Mouse (Mus musculus): Measurements from ENCODE around the gene Hectd4. TPM values are rescaled to one million over a fixed set of nuclear protein-coding genes. Genes with fewer than 3 reads are reported as not detected.

Hectd4 gene
- polyA plus RNA-seq, 1 experiment from 2014 or later, result 3.1 TPM

GRCm38 (mm10) chr5:121239846-121240245 lies 19.8 kb downstream of the Hectd4 start:
- Histone ChIP-seq H3K4me3 (ENCODE audit: low read length) (no peak overlapping the region), H3K4me1 (ENCODE audit: control insufficient read depth, insufficient read depth, low read length) (no peaks in the 10 kb centered on the region), H3K9me3 (ENCODE audit: control insufficient read depth, low read length) (no peaks in the 10 kb centered on the region), H3K4me2 (ENCODE audit: low read depth, low read length) (no peak overlapping the region), H3K27ac (ENCODE audit: low read length) (no peak overlapping the region), H3K36me3 (ENCODE audit: control insufficient read depth, insufficient read depth, low read length) (no peaks in the 10 kb centered on the region), H3K27me3 (replicated peaks; ENCODE audit: control insufficient read depth, insufficient read depth, low read length) (no peaks in the 10 kb centered on the region), H3K9ac (ENCODE audit: low read depth, low read length) (no peak overlapping the region)
- ATAC-seq, result no peak
- 69% methylated on average over 5 of the region's 5 CpGs for WGBS

GRCm38 (mm10) chr5:121241182-121241581 lies 21.2 kb downstream of the Hectd4 start:
- Histone ChIP-seq H3K4me3 (ENCODE audit: low read length) (no peak overlapping the region), H3K9me3 (ENCODE audit: control insufficient read depth, low read length) (no peaks in the 10 kb centered on the region), H3K27ac (ENCODE audit: low read length) (no peak overlapping the region), H3K4me2 (ENCODE audit: low read depth, low read length) (no peak overlapping the region), H3K9ac (ENCODE audit: low read depth, low read length) (no peak overlapping the region), H3K4me1 (ENCODE audit: control insufficient read depth, insufficient read depth, low read length) (no peaks in the 10 kb centered on the region), H3K27me3 (replicated peaks; ENCODE audit: control insufficient read depth, insufficient read depth, low read length) (no peaks in the 10 kb centered on the region), H3K36me3 (ENCODE audit: control insufficient read depth, insufficient read depth, low read length) (no peaks in the 10 kb centered on the region)
- ATAC-seq, result no peak

- no peak overlapping the region for H3K27ac ChIP-seq (ENCODE audit: low read length)
- no peaks in the 10 kb centered on the region for H3K27me3 ChIP-seq (replicated peaks; ENCODE audit: control insufficient read depth, insufficient read depth, low read length)
- no peaks in the 10 kb centered on the region for H3K4me1 ChIP-seq (ENCODE audit: control insufficient read depth, insufficient read depth, low read length)
- H3K9me3 ChIP-seq (ENCODE audit: control insufficient read depth, low read length), result no peaks in the 10 kb centered on the region
- WGBS, result 17% methylated on average over 1 of the region's 1 CpGs
- H3K4me2 ChIP-seq (ENCODE audit: low read depth, low read length), result no peak overlapping the region
- H3K9ac ChIP-seq (ENCODE audit: low read depth, low read length), result no peak overlapping the region
- H3K36me3 ChIP-seq (ENCODE audit: control insufficient read depth, insufficient read depth, low read length), result no peaks in the 10 kb centered on the region
- ATAC-seq, result peak; percentile 59; the same call in 1 of the 2 replicates
- no peak overlapping the region for H3K4me3 ChIP-seq (ENCODE audit: low read length)
Observed at GRCm38 (mm10) chr5:121242261-121242660, 22.2 kb downstream of the Hectd4 start.

DNA sequence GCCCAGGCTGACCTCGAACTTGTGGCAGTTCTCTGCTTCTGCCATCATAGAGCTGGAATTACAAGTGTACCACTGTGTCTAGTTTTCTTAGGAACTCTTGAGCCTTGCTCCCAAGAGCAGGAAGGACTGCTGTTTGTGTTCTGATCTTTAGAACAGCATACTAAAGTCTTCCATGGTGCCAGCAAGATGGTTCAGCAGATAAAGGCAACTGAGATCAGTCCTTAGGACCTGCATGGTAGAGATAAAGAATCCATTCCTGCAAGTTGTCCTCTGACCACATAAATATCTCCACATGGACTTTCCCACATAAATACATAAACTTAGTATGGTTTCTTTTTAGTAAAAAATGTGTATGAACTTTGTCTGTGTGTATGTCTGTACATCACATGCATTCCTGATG lies 22.7 kb downstream of the Hectd4 start:
- Histone ChIP-seq H3K9me3 (ENCODE audit: control insufficient read depth, low read length) (no peaks in the 10 kb centered on the region), H3K4me1 (ENCODE audit: control insufficient read depth, insufficient read depth, low read length) (no peaks in the 10 kb centered on the region), H3K4me3 (ENCODE audit: low read length) (no peak overlapping the region), H3K27me3 (replicated peaks; ENCODE audit: control insufficient read depth, insufficient read depth, low read length) (no peaks in the 10 kb centered on the region), H3K9ac (ENCODE audit: low read depth, low read length) (no peak overlapping the region), H3K36me3 (ENCODE audit: control insufficient read depth, insufficient read depth, low read length) (no peaks in the 10 kb centered on the region), H3K27ac (ENCODE audit: low read length) (no peak overlapping the region), H3K4me2 (ENCODE audit: low read depth, low read length) (no peak overlapping the region)
- 86% methylated on average over 1 of the region's 1 CpGs for WGBS
- ATAC-seq, result peak; percentile 62; the same call in 1 of the 2 replicates

- Histone ChIP-seq H3K27ac (ENCODE audit: low read length) (no peak overlapping the region), H3K36me3 (ENCODE audit: control insufficient read depth, insufficient read depth, low read length) (no peaks in the 10 kb centered on the region), H3K9me3 (ENCODE audit: control insufficient read depth, low read length) (no peaks in the 10 kb centered on the region), H3K4me2 (ENCODE audit: low read depth, low read length) (no peak overlapping the region), H3K9ac (ENCODE audit: low read depth, low read length) (no peak overlapping the region), H3K4me3 (ENCODE audit: low read length) (no peak overlapping the region), H3K4me1 (ENCODE audit: control insufficient read depth, insufficient read depth, low read length) (no peaks in the 10 kb centered on the region), H3K27me3 (replicated peaks; ENCODE audit: control insufficient read depth, insufficient read depth, low read length) (no peaks in the 10 kb centered on the region)
- WGBS, result 83% methylated on average over 1 of the region's 1 CpGs
- ATAC-seq, result no peak
Observed at GRCm38 (mm10) chr5:121243676-121244364, 23.8 kb downstream of the Hectd4 start.

- Histone ChIP-seq H3K4me3 (ENCODE audit: low read length) (no peak overlapping the region), H3K9me3 (ENCODE audit: control insufficient read depth, low read length) (no peaks in the 10 kb centered on the region)
Observed at GRCm38 (mm10) chr5:121244365-121244731, 24.3 kb downstream of the Hectd4 start.

GRCm38 (mm10) chr5:121245201-121245600 lies 25.2 kb downstream of the Hectd4 start:
- no peak for ATAC-seq
- Histone ChIP-seq H3K4me3 (ENCODE audit: low read length) (no peak overlapping the region), H3K27ac (ENCODE audit: low read length) (no peak overlapping the region)

More at GRCm38 (mm10) chr5:121244365-121244731, 24.3 kb downstream of the Hectd4 start:
- ATAC-seq, result no peak
- Histone ChIP-seq H3K4me1 (ENCODE audit: control insufficient read depth, insufficient read depth, low read length) (no peaks in the 10 kb centered on the region), H3K27me3 (replicated peaks; ENCODE audit: control insufficient read depth, insufficient read depth, low read length) (no peaks in the 10 kb centered on the region), H3K27ac (ENCODE audit: low read length) (no peak overlapping the region), H3K4me2 (ENCODE audit: low read depth, low read length) (no peak overlapping the region), H3K9ac (ENCODE audit: low read depth, low read length) (no peak overlapping the region), H3K36me3 (ENCODE audit: control insufficient read depth, insufficient read depth, low read length) (no peaks in the 10 kb centered on the region)
- WGBS, result 88% methylated on average over 5 of the region's 5 CpGs

GRCm38 (mm10) chr5:121248766-121249394 lies 28.9 kb downstream of the Hectd4 start:
- H3K9ac ChIP-seq (ENCODE audit: low read depth, low read length), result no peak overlapping the region
- no peak overlapping the region for H3K4me3 ChIP-seq (ENCODE audit: low read length)
- H3K27me3 ChIP-seq (replicated peaks; ENCODE audit: control insufficient read depth, insufficient read depth, low read length), result no peaks in the 10 kb centered on the region
- no peak overlapping the region for H3K4me2 ChIP-seq (ENCODE audit: low read depth, low read length)
- ATAC-seq, result no peak
- H3K27ac ChIP-seq (ENCODE audit: low read length), result no peak overlapping the region
- 71% methylated on average over 3 of the region's 3 CpGs for WGBS
- H3K9me3 ChIP-seq (ENCODE audit: control insufficient read depth, low read length), result no peaks in the 10 kb centered on the region
- H3K36me3 ChIP-seq (ENCODE audit: control insufficient read depth, insufficient read depth, low read length), result no peaks in the 10 kb centered on the region; the same call in 1 of the 2 replicates
- H3K4me1 ChIP-seq (ENCODE audit: control insufficient read depth, insufficient read depth, low read length), result no peaks in the 10 kb centered on the region

More at GRCm38 (mm10) chr5:121245201-121245600, 25.2 kb downstream of the Hectd4 start:
- Histone ChIP-seq H3K27me3 (replicated peaks; ENCODE audit: control insufficient read depth, insufficient read depth, low read length) (no peaks in the 10 kb centered on the region), H3K9me3 (ENCODE audit: control insufficient read depth, low read length) (no peaks in the 10 kb centered on the region), H3K9ac (ENCODE audit: low read depth, low read length) (no peak overlapping the region), H3K4me2 (ENCODE audit: low read depth, low read length) (no peak overlapping the region), H3K36me3 (ENCODE audit: control insufficient read depth, insufficient read depth, low read length) (no peaks in the 10 kb centered on the region), H3K4me1 (ENCODE audit: control insufficient read depth, insufficient read depth, low read length) (no peaks in the 10 kb centered on the region)
- 82% methylated on average over 7 of the region's 7 CpGs for WGBS

DNA sequence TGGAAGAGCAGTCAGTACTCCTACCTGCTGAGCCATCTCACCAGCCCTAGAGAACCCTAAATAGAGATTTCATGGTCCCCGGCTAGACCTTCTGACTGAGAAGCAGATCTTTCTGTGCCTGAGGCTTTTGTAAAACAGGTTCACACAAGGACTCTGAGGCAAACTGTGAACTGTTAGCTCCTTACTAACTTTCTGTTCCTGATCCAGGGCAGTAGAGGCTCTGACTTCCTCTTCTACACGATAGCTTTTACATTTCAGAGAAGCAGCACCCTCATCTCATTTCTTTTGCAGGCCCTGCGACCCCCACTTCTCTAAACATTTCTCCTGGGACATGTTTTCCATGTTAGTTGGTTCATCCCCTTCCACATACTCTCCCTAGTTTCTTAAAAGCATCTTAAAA lies 29.7 kb downstream of the Hectd4 start:
- WGBS, result 90% methylated on average over 3 of the region's 3 CpGs
- Histone ChIP-seq H3K27ac (ENCODE audit: low read length) (no peak overlapping the region), H3K27me3 (replicated peaks; ENCODE audit: control insufficient read depth, insufficient read depth, low read length) (no peaks in the 10 kb centered on the region), H3K36me3 (ENCODE audit: control insufficient read depth, insufficient read depth, low read length) (no peaks in the 10 kb centered on the region; the same call in 1 of the 2 replicates), H3K4me2 (ENCODE audit: low read depth, low read length) (no peak overlapping the region), H3K4me1 (ENCODE audit: control insufficient read depth, insufficient read depth, low read length) (no peaks in the 10 kb centered on the region), H3K9me3 (ENCODE audit: control insufficient read depth, low read length) (no peaks in the 10 kb centered on the region), H3K4me3 (ENCODE audit: low read length) (no peak overlapping the region), H3K9ac (ENCODE audit: low read depth, low read length) (no peak overlapping the region)
- ATAC-seq, result no peak
